Mouse (Mus musculus) liver, postnatal 0 days (tissue): Measurements from ENCODE around the gene Proser2.

Experiments
- CTCF ChIP-seq: sonication (generic); IDR thresholded peaks from 2 replicates; pipeline ENCODE4 v1.5.1; 2016; ENCODE audit warnings: antibody characterized with exemption, low read depth
- EP300 ChIP-seq: IDR thresholded peaks from 2 replicates; pipeline ENCODE4 v1.6.1; 2016; ENCODE audit warnings: antibody characterized with exemption, low read depth, mild to moderate bottlenecking

DNA sequence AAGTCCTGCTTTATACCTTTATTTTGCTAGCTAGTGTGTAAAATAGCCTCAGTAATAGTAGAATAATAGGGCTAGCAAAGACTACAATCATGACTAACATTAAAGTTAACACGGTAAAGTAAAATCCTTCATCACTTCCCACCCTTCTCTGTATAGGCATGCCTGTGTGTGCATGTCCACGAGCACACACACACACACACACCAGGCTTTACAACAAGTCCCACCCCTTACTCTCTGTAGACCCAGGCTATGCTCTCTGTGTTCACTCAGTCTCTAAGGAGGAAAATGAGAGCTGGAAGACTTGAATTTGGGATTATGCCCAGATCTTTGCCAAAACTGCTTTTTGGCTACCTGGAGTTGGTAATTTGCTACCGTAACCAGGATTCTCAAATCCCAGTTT is 81.0 kb downstream of the Proser2 start:
- TF ChIP-seq CTCF (no peak), EP300 (no peak)
